Mouse (Mus musculus) adipocyte (in vitro differentiated cells): ENCODE results near the gene Mettl15.
"Not testable (repeated sequence)": the region's sequence is repeated elsewhere in the genome, so short reads cannot be mapped to it uniquely, and the experiment has no call there.

Source experiments
- DNase-seq: peaks from one replicate; pipeline ENCODE4 v3.0.0-alpha.2; 2016; ENCODE audit warnings: low spot score

Gene Mettl15

DNA sequence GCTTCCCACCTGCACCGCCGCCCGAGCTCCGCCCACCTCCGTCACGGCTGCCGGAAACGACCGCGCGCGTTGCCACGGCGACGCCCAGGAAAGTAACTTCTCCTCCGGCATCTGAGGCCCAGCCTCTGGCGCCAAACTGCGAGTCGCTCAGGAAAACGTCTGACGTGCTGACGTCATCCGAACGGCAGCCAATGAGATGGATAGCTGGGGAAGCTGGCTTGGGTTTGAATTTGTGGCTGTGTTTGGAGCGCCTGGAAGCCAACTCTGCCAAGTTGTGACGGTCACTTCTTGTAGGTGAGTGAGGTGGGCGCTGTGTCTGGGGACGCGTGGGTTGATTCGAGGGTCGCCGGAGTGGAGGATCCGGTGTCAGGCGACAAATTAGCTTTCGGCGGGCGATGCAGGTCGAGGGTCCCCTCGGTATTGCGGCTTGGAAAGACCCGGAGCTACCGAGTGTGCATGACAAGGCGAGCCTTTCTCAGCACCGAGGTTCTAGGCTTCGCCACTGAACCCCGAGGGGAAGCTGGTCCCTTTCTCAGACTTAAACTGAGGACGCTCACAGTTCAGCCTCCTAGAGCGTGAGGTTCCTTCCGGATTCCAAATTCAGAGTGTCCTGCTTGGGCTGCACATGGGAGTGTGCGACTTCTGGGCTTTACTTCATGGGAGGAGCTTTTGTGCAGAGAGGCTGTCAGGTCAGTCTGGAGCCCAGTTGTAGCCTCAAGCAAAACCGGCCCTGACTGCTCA is at the start of gene Mettl15, which contains the start of gene Kif18a:
TSS of gene Mettl15 (minus strand) at position 149 of the 741 bp plus-strand sequence.
TSS of gene Kif18a (plus strand) at position 139 of the 741 bp plus-strand sequence.
- peak; percentile 99 for DNase-seq

DNA sequence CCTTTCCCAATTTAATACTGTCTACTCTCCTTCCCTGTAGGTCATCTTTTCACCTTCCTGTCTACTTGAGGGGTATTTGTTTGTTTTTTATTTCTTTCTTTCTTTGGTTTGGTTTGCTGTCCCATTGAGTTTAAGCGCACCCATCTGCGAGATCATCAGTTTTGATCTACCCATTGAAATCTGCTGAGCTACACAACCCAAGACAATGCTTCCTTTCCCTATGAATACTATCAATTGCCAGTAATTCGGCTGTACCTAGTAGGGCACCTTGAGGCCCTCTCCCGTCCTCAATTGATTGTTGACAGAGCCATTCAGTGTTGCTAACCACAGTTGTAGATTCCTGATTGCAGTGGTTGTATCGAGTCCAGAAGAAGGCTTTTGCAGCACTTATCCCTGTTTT is 30.8 kb upstream of the Mettl15 start:
- no peak for DNase-seq

DNA sequence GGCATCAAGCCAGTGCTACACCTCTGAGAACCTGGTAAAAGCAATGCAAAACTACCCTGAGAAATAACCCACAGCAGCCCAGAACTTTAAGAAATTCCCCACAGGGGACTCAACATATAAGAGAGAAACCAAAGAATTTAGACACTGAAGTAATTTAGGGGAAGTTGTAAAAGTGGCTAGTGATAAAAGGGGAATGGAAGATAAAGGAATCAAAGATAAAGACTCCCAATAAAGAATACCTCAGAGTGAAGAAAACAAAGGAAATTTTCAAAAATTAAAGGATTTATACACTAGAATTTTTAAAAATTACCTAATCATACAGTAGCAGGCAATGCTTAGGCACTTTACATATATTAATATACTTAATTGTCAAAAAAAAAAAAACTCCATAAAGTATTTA is 23.1 kb upstream of the Mettl15 start:
- DNase-seq: no peak

DNA sequence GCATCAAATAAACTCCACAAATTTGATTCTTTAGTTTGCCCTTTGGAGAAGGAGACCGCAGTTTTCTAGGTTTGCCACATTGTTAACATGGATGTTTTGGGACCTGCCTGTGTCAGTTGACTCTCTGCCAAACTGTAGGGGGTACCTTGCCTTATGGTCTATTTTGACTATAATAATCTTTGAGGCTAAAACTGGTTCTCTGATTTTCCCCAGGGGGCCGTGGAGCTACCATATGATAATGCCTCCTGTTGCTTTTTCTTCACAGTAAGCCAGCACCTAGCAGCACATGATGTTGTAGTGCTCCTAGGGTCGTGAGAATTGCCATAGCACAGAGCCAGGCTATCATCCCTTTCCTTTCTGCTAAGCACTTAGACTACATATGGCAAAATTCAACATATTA is 21.7 kb upstream of the Mettl15 start:
- DNase-seq: no peak

DNA sequence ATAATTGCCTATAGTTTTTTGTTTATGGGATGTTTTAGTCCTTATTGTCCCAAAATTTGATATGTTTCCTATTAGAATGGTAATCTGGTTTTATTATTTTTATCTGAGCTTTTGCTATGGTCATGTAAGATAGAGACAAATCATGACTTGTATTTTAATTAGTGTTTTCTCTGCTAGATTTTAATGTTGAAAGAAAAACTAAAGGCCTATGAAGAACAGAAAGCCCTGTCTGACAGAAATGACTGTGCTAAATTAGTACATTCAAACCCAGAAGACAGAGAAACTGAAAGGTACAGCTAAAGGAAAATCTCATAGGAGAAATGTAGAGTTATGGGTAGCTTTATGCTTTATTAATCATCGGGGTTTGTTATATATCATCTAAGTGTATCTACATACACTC is 17.6 kb upstream of the Mettl15 start:
- DNase-seq: no peak

DNA sequence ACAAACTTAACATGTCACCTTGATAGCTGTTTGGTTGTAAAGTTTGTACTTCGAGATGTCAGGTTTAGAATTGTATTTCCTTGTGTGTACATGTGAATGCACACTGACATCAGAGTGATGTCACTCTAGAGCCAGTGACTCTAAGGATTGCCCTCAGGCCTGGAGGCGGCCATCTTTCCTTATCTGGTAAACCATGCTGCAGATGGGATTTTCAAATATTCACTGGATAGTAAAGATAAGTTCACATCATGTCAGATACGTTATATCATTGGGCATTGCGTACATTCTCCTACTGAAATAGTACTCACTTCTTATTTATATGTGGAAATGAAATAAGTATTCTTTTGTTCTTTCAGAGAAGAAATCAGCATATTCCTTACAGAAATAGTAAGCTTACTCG is 15.7 kb upstream of the Mettl15 start:
- DNase-seq: no peak

DNA sequence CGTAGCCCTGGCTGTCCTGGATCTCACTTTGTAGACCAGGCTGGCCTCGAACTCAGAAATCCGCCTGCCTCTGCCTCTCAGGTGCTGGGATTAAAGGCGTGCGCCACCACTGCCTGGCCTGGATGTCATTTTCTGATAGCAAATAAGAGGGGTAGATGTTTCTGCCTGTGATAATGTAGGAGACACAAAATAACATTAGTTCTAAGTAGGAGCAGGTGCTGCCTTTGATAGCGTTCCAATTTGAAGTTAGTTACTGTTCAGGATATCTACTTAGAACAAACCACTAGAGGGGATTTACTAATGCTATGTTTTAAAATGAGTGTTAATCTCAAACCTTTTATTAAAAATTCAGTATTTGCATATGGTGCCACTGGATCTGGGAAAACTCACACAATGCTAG is 8.8 kb upstream of the Mettl15 start:
- no peak for DNase-seq

DNA sequence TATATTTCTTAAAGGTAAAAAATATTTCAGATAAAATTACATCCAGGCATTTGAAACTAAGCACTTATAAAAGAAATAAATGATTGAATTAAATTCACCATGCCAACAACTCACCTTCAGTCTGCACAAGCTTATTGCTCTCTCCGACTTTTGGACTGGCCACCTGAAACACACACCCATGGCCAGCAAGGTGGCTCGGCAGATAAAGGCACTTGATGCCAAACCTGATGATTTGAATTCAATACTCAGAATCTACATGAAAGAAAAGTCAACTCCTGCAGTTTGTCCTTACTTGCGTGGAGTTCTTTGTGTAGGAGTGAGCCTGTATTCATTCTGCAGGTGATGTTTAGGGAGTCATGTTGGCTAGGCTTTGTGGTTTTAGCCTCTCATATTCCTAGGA is 3.6 kb upstream of the Mettl15 start:
- no peak for DNase-seq

DNA sequence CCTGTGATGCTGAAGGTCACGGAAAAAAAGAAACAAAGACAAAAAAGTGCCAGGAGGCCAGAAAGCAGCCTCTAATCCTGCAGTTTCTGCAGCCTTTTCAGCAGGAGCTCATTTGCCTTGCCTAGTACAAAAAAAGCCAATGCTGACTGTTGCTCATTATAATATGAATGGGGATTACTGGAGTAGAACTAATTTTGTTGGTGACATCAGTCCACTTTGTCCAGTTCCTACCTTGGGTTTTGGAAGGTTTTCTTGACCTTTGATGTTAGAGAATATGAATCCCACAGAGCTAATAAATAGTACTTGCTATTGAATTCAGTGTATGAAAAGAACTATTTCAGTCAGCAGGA is 768 bp upstream of the Mettl15 start:
- DNase-seq: no peak

DNA sequence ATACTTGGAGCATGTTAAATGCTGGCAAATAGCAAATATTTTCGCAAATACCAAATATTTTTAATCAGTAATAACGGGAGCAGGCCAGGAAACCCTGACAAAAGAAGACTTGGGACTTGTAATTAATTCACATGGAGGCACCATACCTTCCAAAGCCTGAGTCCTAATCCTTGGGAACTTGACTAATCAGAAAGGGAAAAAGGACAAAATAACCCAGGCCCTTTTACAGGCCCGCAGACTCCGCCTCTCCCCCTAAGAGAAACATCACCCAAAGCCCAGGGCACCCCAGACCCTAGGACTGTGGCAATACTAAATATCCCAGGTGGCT is 312 bp downstream of the Mettl15 start:
- no peak for DNase-seq

DNA sequence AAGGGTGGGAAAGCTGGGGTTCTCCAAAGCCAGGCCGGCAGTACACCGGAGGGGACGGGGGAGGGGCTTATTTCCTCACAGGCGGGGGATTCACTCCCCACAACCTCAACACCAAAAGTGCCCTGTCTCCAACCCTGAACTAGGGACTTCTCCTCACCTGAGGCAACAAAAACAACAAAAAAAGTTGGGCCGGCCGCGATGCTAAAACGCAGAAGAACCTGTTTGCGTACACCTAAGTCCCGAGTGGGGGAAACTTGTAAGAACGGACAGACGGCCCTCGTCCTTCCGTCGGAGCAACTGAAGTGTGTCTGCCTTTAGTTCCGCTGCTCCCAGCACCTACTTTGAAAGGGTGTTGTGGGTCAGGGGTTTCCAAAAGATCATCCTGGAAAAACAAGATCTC is 2.5 kb downstream of the Mettl15 start:
- peak; percentile 69 for DNase-seq

DNA sequence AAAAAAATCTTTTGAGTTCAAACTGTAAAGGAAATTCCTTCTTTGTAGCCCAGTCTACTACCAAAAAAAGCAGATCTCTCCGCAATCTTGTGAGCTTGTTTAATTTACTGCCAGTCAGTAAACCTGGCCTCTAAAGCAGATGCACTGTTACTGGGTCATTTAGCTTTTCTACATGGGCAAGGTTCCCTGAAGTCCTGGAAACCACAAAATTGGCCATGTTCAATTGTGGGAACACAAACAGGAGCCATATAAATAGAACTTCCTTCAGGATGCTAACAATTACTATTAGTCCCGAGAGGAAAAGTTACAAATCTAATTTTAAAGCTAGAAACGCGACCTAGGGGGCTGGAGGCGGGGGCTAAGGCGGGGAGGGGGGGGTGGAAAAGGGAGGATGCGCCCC is 3.0 kb downstream of the Mettl15 start:
- DNase-seq: peak; percentile 22

DNA sequence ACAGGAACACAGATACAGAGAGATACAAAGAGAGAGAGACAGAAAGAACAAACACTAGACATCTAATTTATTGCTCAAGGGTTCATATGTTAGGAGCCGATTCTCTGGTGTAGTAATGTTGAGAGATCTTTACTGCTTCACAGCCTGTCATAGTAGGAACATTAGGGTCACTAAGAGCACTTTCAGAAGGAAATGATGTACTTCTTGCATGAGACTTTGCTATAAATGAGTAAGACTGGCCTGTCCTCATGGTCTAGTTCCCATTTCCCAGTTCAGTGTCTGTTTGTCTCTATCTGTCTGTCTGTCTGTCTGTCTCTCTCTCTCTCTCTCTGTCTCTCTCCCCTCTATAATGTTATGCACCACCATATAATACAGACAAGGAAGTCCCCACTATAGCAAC is 7.5 kb downstream of the Mettl15 start:
- DNase-seq: no peak

DNA sequence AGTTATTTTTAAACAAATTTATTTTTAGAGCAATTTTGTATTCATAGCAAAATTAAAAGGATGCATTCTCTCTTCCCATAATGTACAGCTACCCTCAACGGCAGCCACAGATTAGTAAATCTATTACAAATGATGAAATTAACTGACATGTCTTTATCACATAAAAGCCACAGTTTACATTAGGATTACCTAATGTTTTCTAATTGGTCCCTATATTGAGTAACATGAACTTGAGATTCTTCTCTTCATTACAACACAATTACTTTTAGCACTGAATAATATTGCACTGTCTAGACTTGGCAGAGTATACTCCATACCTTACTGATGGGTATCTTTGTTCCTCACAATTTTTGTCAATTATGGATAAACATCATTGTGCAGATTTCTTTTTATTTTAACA is 17.8 kb downstream of the Mettl15 start:
- DNase-seq: no peak

DNA sequence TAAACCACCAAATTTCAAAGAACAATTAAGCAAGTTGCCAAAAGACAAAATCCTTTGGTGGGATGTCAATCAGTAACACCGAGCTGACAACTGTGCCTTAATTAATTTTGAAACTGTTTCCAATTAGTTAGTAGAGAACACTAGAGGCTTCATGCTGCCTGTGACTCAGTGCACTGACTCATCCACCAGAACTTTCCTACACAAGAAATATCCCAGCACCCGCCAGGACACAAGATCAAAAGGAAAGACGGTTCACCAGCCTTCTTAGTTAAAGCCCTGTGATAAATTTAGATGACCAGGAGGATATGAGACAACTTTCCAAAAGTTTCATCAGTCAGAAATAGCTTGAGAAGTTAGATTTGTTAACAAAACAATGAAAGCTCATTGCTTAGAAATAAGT is 38.6 kb downstream of the Mettl15 start:
- DNase-seq: no peak

DNA sequence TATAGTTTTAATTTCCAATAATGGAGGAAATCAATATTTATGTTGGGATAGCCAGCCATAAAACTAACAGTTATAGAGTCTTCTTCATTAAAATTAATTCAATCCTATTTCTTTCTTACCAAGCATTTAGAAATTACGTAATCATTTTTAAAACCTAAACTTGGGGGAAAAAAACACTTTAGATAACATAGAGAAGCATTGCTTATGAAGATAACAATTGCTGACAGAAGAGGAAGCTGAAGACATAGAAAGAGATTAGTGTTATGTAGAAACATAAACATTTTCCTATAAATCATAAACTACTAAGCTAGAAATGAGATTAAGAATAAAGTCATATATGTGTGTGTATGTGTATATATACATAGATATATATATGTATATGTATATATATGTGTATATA is 44.8 kb downstream of the Mettl15 start:
- DNase-seq: no peak

DNA sequence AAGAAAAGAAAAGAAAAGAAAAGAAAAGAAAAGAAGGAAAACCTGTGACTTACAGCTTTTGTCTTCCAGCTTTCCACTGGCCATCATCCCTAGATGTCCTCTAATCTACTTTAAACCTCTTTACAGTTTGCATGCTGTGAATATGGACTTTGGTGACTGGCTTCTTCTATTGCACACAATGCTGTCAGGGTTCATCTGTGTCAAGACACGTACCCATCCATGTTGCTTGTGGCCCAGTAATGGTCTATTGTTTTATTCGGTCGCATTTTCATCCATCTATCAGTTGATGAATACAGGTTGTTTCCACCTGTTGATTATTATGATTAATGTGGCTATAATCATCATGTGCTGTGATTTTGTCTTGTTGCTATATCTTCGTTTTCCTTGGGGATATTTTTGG is 46.7 kb downstream of the Mettl15 start:
- no peak for DNase-seq

DNA sequence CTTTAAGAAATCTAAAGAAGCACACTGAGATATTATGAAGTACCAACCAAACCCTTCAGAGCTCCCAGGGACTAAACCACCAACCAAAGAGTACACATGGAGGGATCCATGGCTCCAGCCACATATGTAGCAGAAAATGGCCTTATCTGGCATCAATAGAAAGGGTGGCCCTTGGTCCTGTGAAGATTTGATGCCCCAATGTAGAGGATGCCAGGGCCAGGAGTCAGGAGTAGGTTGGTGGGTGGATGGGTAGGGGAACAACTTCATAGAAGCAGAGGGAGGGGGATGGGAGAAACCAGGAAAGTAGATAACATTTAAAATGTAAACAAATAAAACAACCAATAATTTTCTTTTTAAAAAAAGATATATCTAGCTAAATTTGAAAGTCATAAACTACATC is 50.1 kb downstream of the Mettl15 start:
- no peak for DNase-seq

DNA sequence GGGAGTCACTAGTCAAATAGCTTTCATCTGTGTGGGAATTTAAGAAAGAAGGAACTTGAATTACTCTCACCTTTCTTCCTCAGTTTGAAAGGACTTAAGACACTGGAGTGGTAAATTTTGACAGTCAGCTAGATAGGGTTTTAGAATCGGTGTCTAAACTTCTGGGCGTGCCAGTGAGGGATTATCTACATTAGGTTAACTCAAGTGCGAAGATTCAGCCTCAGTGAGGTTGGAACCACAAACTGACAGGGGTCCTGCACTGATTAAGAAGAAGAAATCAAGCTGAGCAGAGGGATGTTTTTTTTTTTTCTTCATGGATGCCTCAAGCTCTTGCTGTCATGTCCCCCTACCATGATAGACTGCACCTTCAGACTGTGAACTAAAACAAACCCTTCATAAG is 53.4 kb downstream of the Mettl15 start:
- DNase-seq: no peak

DNA sequence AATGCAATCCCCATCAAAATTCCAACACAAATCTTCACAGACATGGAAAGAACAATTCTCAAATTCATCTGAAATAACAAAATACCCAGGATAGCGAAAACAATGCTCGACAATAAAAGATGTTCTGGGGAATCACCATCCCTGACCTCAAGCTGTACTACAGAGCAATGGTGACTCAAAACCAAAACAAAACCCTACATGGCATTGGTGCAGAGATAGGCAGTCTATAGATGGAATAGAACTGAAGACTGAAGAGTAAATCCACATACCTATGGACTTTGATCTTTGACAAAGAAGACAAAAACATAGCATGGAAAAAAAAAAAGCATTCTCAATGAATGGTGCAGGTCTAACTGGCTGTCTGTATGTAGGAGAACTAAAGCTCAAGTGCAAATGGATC is 59.1 kb downstream of the Mettl15 start:
- no peak for DNase-seq

DNA sequence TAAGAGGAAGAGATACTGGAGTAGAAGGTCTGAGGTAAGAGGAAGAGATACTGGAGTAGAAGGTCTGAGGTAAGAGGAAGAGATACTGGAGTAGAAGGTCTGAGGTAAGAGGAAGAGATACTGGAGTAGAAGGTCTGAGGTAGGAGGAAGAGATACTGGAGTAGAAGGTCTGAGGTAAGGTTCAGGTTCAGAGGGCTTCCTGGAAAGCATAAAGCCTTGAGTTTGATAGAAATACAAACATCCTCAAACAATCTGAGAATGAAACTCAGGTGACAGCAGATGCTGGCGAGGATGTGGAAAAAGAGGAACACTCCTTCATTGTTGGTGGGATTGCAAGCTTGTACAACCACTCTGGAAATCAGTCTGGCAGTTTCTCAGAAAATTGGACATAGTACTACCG is 63.9 kb downstream of the Mettl15 start:
- DNase-seq: not testable (repeated sequence)

DNA sequence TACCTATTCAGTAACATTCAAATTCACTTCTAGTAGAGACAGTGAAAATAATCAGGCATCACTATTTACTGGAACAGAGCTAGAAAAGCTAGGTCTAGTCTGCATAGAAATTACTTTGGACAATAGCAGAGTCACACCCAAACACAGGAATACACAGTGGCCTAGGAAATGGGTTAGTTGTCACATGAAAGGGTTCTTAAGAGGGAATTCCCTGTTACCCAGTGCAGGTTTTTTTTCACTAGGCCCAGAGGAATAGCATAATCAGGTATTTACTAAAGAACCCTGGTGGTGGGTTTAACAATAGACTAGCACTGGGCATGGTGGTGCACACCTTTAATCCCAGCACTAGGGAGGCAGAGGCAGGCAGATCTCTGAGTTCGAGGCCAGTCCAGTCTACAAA is 69.9 kb downstream of the Mettl15 start:
- DNase-seq: not testable (repeated sequence)

DNA sequence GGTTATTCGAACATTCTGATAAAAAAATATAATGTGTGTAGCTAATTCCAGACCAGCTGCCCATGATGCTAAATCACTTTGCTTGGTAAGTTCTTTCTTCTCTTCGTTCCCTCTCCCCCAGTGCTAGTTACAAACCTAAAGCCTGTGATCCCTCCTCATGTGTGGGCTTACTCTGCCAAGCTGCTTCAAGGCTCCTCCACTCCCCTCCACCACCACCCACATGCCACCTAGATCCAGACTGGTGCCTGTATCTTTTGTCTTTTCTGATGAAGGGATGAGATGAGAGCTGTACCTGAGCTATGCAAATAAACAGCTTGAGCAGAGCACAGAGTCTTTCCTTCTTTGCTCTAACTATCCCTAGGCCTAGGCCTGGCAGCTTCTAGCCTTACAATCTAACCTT is 72.5 kb downstream of the Mettl15 start:
- DNase-seq: no peak

DNA sequence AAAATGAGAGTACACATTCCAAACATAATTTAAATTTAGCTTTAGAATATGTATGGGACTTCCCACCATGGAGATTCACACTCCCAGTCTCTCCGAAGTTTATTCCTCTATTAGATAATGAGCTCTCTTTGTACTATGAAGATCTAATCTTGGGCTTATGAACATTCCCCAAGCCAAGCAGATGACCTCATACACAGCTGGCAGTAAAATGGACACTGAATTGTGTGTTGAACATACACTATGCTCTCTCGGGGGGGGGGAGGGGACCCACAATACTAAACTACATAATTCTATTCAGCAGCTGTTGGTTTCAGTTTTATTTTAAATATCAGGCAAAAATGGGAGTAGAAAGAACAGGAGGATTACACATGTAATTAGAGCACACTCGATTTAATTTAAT is 97.6 kb downstream of the Mettl15 start:
- DNase-seq: peak; percentile 7

DNA sequence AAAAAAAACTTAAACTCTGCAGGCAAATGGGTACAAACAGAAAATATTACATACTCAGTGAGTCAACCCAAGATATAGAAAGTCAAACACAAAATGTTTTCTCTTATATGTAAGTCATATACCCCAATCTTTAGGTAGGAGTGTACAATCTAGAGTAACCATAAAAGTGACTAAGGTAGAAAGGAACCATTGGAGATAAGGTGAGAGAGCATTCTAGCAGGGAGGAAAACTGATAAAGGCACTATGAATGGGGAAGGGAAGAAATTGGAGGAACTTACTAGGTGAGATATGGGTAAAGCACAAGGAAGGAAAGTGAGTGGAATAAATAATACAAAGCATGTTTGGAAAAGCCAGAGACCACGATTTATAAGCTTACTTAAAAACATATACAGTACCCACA is 122.0 kb downstream of the Mettl15 start:
- DNase-seq: no peak
